Mouse (Mus musculus) cerebellum, postnatal 10 days (tissue): ENCODE data around the gene Cep162.

Experiments used
- DNase-seq, 2 experiments: peaks; one replicate each; pipeline ENCODE4 v3.0.0; 2021; ENCODE audit warnings: mixed read lengths in 2 of 2

The Cep162 gene

GRCm38 (mm10) chr9:87152641-87153325, 102.6 kb downstream of the Cep162 start:
- no peak for DNase-seq

DNA sequence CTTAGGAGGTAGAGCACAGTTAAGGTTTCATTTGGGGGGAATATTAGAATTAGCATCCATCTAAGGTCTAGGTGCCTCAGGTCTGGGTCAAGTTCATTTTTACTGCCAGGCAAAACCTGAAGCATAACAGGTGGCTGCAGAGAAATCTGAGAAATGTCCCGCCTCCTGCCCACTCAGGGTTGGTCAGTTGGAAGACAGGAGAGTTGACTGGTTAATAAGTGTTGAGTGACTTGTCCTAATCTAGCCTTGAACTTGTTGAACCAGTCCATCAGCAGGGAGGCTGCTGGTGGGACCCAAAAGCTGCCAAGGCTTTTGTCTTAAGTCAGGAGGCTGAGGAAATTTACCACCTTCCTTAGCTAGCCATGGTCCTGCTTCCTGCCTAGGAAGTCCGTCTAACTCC, 107.4 kb downstream of the Cep162 start:
- no peak for DNase-seq

DNA sequence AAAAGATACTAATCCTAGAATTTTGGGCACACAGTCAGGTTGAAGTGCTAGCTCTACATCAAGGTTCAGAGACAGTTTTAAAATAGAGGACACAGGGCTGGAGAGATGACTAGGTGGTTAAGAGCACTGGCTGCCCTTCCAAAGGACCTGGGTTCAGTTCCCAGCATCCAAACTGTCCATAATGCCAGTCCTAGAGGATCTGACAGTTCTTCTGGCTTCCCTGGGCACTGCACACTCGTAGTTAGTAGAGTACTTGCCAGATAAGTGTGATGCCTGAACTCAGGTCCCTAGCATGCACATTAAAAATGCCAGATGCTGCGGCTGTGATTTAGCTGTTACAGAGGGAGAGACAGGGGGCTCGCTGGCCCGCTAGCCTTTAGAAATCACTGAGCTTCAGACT, 108.9 kb downstream of the Cep162 start:
- no peak for DNase-seq

GRCm38 (mm10) chr9:87145671-87146070, 109.7 kb downstream of the Cep162 start:
- DNase-seq, result no peak

GRCm38 (mm10) chr9:87145180-87145579, 110.2 kb downstream of the Cep162 start:
- peak; percentile 20 to 23 for DNase-seq

DNA sequence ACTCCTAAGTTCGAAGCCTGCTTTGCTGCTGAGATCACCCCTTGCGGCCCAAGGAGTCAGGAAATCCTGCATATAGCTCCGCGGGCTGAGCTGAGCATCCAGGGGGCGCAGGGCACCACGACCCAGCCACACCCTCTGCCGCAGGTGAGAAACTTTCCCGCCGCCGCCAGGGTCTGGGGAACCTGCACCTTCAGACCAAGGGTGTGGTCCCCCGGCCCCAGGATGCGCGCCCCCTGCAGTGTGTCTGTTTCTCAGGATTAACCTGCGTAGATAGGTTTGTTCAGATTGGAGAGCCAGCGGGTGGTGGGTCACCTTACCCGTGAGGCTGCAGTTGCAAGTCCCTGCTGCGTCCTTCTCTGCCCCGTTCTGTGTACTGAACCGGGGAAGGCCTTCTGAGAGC, 110.8 kb downstream of the Cep162 start:
- DNase-seq, result peak; percentile 41 to 48

DNA sequence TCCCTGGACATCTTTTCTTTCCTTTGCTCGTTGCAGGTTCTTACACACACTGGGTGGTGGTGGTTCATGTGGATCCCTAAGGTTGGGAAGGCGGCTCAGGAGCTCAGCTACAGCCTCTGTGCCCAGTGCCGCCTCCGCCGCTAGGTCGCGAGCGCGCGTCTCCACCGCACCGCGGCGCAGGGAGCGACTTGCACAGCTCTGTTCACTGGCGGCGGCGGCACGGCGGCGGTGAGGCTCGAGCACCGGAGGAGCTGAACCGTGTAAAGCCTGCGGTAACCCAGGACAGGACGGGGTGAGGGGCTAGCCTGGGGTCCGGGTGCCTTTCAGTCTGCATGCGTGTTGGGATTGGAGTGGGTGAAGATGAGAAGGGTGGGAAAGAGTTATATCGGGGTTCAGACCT, 111.2 kb downstream of the Cep162 start, which contains the start of gene Mrap2:
Mrap2 (plus strand) TSS at position 201 of the 400 bp plus-strand sequence.
- DNase-seq, result peak; percentile 83 to 86

DNA sequence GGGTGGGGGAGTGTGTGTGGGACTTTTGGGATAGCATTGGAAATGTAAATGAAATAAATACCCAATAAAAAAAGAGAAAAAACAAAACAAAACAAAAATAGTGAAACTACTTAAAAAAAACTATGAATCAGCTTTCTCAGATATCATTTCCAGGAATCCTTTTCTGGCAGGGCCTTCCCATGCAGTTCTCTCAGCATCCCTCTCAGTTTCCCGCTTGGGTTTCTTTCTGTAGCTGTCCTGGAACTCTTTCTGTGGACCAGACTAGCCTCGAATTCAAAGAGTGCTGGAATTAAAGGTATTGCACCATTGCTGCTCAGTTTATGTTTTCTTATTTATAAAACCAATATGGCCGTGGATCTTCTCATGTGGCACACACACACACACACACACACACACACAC, 112.3 kb downstream of the Cep162 start:
- DNase-seq, result no peak
